Mouse (Mus musculus) cerebellum, adult (tissue): ENCODE results near the gene Anapc1.

Experiments
- ATAC-seq: cut with Nextera tagmentation; 2 replicates; pipeline ENCODE4 v1.9.2; 2017; ENCODE audit warnings: mild to moderate bottlenecking, moderate library complexity, mixed read lengths; ENCODE audit not compliant: insufficient number of reproducible peaks, low FRiP score, low TSS enrichment

Gene Anapc1

DNA sequence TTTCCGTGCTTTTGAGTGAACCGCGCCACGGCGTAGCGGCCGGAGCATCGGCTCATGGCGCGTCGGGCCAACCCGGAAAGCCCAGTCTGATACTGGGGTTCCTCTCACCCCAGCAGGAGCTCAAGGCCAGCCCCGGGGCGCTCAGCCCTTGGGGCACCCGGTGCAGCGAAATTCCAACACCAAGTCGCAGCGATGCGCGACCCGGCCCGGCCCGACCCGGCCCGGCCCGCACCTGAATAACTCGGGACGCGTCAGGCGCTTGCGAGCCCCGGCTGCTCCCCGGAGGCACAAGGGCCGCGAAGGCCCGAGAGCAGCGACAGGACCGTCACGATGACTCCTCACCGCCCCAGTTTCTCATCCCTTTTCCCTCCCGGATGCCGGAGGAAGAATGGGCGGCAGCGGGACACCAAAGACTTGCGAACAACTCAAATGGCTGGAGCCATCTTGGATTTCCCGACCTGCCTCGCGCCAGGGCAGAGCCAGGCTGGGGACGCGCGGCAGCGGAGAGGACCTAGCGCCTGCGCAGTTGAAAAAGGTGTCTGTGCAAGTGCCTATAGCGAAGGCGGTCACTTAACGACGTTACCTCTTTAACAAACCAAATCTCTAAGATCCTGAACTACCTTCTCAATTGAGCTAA, at the start of gene Anapc1:
Anapc1 (minus strand) TSS at position 471 of the 637 bp plus-strand sequence.
- peak; percentile 96 for ATAC-seq

- no peak for ATAC-seq
Observed at GRCm38 (mm10) chr2:128735089-128735488, 47.9 kb upstream of the Anapc1 start.

- no peak for ATAC-seq
Observed at GRCm38 (mm10) chr2:128731951-128732350, 44.8 kb upstream of the Anapc1 start.

- no peak for ATAC-seq
Observed at GRCm38 (mm10) chr2:128731514-128731913, 44.3 kb upstream of the Anapc1 start.

DNA sequence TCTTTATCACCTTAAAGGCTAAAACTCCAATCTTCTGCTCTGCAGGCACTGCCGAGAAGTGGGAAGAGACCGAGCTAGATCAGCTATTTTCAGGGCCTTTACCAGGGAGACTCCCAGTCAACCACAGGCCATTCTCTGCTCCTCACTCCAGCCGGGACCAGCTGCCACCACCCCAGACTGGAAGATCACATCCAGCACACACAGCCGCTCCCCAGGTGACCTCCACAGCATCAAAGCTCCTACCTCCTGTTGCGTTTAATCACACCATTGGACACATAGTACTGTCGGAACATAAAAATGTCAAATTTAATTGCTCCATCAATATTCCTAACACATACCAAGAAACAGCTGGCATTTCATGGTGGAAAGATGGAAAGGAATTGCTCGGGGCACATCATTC, 42.0 kb upstream of the Anapc1 start:
- no peak for ATAC-seq

- ATAC-seq: no peak
Observed at GRCm38 (mm10) chr2:128728066-128728465, 40.9 kb upstream of the Anapc1 start.

- no peak for ATAC-seq
Observed at GRCm38 (mm10) chr2:128727552-128727951, 40.4 kb upstream of the Anapc1 start.

DNA sequence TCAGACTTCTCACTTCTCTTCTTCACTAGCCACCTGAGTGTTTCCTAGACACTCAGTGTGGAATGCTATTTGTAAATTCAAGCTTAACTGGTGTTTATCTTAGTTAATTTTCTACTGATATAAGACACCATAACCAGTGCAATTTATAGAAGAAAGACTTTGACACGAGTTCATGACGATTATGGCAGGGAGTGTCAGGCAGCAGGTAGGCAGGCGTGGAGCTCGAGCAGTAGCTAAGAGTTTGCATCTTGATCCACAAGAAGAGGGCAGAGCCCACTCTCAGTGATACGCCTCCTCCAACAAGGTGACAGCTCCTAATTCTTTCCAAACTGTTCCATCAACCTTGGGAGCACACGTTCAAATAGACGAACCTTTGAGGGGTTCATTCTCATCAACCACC, 39.4 kb upstream of the Anapc1 start:
- ATAC-seq: no peak

GRCm38 (mm10) chr2:128726067-128726466, 38.9 kb upstream of the Anapc1 start:
- ATAC-seq: no peak

GRCm38 (mm10) chr2:128722106-128722710, 35.0 kb upstream of the Anapc1 start:
- no peak for ATAC-seq

DNA sequence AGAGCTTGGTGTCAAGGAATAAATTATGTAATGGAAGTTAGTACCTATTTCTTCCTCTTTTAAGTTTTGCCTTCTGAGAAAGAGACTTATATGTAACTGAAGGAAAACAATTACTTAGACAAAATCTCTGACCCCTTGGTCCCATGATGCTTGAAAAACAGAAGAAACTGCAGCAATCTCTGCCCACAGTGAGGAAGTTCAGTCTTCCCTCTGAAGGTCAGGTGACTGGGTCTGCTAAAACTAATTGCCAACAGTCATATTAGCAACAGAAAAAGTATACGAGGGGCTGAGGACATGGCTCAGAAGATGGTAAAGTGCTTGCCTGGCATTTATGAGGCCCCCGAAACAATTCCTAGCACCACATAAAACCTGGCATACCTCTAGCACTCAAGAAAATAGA, 32.2 kb upstream of the Anapc1 start:
- no peak for ATAC-seq

DNA sequence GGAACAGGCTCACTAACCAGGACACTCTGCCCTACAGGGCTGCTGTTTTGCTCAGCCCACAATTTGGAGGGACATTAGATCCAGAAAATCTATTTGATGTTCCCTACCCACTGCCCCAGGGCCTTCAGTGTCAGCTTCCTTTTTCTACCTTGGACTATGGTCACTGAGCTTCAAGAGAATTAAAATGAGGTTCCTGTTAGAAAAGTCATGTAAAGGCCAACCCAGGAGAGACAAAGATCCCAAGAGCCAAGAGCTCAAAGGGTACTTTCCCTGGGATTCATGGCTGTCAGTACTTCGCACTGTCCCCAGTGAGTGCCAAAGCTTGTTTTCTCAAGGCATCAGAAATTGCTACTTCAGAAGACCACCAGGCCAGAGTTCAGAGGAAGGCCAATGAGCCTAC, 28.8 kb upstream of the Anapc1 start:
- no peak for ATAC-seq

GRCm38 (mm10) chr2:128714724-128715241, 27.6 kb upstream of the Anapc1 start:
- no peak for ATAC-seq

DNA sequence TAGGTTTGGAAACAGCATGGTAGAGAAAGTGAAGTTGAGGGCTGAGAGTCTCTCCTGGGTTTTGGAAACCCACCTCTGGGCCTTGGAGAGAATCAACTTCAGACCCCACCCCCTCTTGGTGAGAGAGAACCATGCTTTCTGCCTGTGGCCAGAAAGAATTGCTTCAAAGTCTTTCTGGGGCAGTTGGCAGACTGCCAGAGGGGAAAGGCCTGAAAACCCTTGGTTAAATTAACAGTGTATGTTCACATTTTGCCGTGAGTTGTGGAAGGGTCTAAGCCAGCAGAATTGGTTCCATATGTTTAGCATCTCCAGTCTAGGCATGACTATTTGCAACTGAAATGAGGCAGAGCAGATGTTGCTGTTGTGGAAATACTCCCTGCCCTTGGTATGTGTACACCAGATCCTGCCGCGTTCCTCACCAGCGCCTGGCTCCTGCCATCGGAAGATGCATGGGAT, 26.4 kb upstream of the Anapc1 start:
- no peak for ATAC-seq

DNA sequence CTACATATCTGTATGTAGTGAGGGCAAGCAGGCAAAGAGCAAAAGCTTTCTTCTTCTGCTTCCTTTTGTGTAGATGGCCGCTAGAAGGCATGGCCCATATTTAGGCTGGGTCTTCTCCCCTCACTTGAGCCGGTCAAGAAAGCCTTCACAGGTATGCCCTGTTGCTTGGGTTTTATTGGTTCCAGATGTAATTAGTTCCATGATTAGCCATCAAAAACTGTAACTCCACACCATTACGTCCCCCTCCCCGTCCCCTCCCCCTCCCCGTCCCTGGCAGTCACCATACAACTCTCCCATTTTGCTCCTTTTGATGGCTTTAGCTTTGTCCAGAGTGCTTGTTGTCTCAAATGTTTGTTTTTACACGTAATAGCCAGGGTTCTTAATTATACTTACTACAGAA, 25.7 kb upstream of the Anapc1 start:
- no peak for ATAC-seq

- ATAC-seq: no peak
Observed at GRCm38 (mm10) chr2:128710609-128711008, 23.4 kb upstream of the Anapc1 start.

DNA sequence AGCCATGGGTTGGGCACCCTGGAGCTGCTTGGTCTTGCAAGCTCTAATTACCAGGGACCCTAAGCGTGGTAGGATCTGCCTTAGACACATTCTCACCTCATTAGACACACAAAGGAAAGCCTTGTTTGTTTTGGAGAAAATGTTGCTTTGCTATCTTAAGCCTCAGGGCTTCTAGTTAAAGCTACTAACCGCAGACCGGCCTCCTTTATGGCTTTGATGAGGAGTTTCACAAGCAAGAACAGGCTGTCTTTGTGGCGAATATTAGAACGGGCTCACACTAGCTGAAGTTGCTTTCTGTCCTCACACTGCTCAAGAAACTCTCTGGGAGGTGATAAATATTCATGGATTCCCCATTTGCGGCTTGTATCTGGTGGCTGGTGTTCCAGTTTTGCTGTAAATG, 22.1 kb upstream of the Anapc1 start:
- ATAC-seq: no peak

- no peak for ATAC-seq
Observed at GRCm38 (mm10) chr2:128704474-128704873, 17.3 kb upstream of the Anapc1 start.

GRCm38 (mm10) chr2:128699201-128699885, 12.2 kb upstream of the Anapc1 start:
- no peak for ATAC-seq

DNA sequence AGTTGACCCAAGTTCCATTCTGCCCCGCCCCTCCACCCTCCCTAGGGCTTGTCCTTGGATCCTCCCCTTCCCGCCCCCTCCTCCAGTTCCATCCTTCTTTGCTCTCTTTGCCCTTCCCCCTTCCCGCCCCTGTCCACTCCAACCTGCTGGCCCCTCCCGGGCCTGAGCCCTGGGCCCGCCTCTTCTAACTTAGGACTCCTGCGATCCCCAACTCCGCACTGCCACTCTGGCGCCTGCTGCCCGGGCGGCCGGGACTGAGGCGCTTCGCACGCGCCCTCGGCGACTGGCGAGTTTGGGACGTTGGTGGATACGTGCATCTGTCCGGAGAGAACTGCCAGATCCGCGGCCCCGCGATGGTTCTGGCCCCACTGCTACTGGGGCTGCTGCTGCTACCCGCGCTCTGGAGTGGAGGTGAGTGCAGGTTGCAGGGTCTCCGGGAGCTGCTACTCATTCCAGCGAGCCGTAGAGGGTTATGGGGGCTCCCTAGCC, 11.5 kb upstream of the Anapc1 start, which contains the start of gene Mertk:
Mertk (plus strand) TSS at position 264 of the 489 bp plus-strand sequence.
- 0 out of 2 replicates have a peak, but pooled peaks have one; percentile 38 for ATAC-seq

- 0 out of 2 replicates have a peak, but pooled peaks have one; percentile 47 for ATAC-seq
Observed at GRCm38 (mm10) chr2:128698140-128698692, 11.0 kb upstream of the Anapc1 start.
